Mouse (Mus musculus) erythroblast, embryonic 14.5 days (primary cell): Measurements from ENCODE around the gene Fbxl13.

Experiments
- GATA1 ChIP-seq: IDR thresholded peaks from 2 replicates; pipeline ENCODE4 v1.6.1; 2012; ENCODE audit warnings: low read length, inconsistent platforms, mixed read lengths
- TAL1 ChIP-seq: IDR thresholded peaks from 3 replicates; pipeline ENCODE4 v1.6.1; 2012; ENCODE audit warnings: low read length, inconsistent platforms, mixed read lengths

DNA sequence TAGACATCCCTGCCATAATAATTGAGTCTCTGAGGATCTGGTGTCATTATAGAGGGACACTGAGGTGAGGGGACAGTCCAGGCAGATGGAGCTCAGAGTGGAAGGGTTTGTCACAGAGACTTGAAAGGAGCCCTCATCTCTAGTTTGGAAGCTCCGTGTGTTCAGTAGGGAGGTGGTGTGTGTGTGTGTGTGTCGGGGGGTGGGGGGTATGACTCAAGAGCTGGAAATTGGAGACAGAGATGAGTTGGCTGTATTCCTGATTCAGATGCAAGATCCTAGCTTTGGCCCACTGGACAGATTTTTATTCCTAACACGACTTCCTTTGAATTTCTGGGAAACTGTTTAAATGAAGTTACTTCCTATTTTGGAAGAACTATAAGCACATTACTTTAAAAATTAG lies 158.1 kb downstream of the Fbxl13 start:
- no peak for TF ChIP-seq GATA1
- no peak for TF ChIP-seq TAL1
